Mouse (Mus musculus) kidney, embryonic 14.5 days (tissue): ENCODE results near the gene Tbc1d16. TPM values are rescaled to one million over a fixed set of nuclear protein-coding genes. Genes with fewer than 3 reads are reported as not detected.

Experiments
- ATAC-seq: fragments of 200-750 bp; cut with Nextera tagmentation; 2 replicates; pipeline ENCODE4 v1.8.0; 2017; ENCODE audit warnings: moderate number of reproducible peaks, mild to moderate bottlenecking, moderate TSS enrichment, moderate library complexity; ENCODE audit not compliant: low FRiP score, low TSS enrichment
- H3K27ac ChIP-seq: fragments of 300-500 bp; sonication (generic); 2 replicates; pipeline ENCODE4 v1.5.1; 2014; ENCODE audit warnings: low read depth, mild to moderate bottlenecking, low read length, moderate library complexity, mixed read lengths
- H3K27me3 ChIP-seq: fragments of 300-500 bp; sonication (generic); 2 replicates; pipeline ENCODE4 v1.6.1; 2014; ENCODE audit warnings: mild to moderate bottlenecking, low read length; ENCODE audit not compliant: control insufficient read depth, insufficient read depth
- H3K36me3 ChIP-seq: fragments of 300-500 bp; sonication (generic); 2 replicates; pipeline ENCODE4 v1.6.1; 2014; ENCODE audit warnings: low read length, mixed read lengths; ENCODE audit not compliant: control insufficient read depth, insufficient read depth
- H3K4me1 ChIP-seq: fragments of 300-500 bp; sonication (generic); 2 replicates; pipeline ENCODE4 v1.6.1; 2014; ENCODE audit warnings: low read length, mixed read lengths; ENCODE audit not compliant: control insufficient read depth, insufficient read depth
- H3K4me2 ChIP-seq: fragments of 300-500 bp; sonication (generic); replicated peaks from 2 replicates; pipeline ENCODE4 v1.6.1; 2014; ENCODE audit warnings: low read depth, mild to moderate bottlenecking, low read length
- H3K4me3 ChIP-seq: fragments of 300-500 bp; sonication (generic); 2 replicates; pipeline ENCODE4 v1.5.1; 2014; ENCODE audit warnings: mild to moderate bottlenecking, low read length
- H3K9ac ChIP-seq: fragments of 300-500 bp; sonication (generic); 2 replicates; pipeline ENCODE4 v1.6.1; 2014; ENCODE audit warnings: low read depth, mild to moderate bottlenecking, low read length, moderate library complexity
- H3K9me3 ChIP-seq: fragments of 300-500 bp; sonication (generic); 2 replicates; pipeline ENCODE4 v1.6.1; 2016; ENCODE audit warnings: low read length; ENCODE audit not compliant: control insufficient read depth
- WGBS: fragments of 180-500 bp; shearing (Covaris S2); extraction: QIAGEN DNeasy Blood & Tissue Kit; methylation state at CpG from one replicate; pipeline ENCODE4 v1.1.7; 2014; 5-methylcytosine and 5-hydroxymethylcytosine counted together
- polyA plus RNA-seq: library from polyadenylated mRNA; unstranded; fragments of >200 nt; fragmentation: Nextera tagmentation; extraction: Ambion mirVana; gene quantifications from 2 replicates; pipeline ENCODE4 v1.2.1, GENCODE M21; 2014

Tbc1d16 gene
- polyA plus RNA-seq, 1 experiment from 2014 or later, result 13.0 TPM

DNA sequence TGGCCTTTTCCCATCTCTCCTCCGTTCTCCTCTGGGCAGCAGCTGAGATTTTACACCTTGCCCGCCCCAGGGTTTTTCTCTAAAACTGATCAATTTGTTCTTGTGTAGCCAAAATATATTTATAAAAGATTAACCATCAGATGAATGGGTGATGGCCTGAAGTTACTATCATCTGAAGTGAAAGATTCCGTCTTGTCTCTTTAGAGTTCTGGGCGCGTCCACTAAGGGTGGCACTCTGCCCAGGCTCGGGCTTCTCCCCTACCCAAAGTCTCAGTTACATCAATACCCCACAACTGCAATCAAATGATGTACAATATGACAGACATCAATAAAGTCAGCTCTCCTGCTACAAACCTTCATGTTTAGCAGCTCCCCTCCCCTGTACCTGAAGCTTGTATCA lies 3.4 kb downstream of the Tbc1d16 start:
- no peak overlapping the region for H3K27ac ChIP-seq
- H3K9me3 ChIP-seq, result no peaks in the 10 kb centered on the region
- no peaks in the 10 kb centered on the region for H3K27me3 ChIP-seq
- no peaks in the 10 kb centered on the region for H3K36me3 ChIP-seq
- no peak overlapping the region for H3K4me3 ChIP-seq
- H3K4me2 ChIP-seq, result no peak overlapping the region
- 94% methylated on average over 6 of the region's 6 CpGs for WGBS
- H3K4me1 ChIP-seq, result peaks cover 39% of the 10 kb centered on the region
- H3K9ac ChIP-seq, result no peak overlapping the region
- ATAC-seq, result no peak

GRCm38 (mm10) chr11:119223124-119223890 lies 5.0 kb downstream of the Tbc1d16 start:
- H3K4me2 ChIP-seq, result no peak overlapping the region
- 75% methylated on average over 20 of the region's 20 CpGs for WGBS

DNA sequence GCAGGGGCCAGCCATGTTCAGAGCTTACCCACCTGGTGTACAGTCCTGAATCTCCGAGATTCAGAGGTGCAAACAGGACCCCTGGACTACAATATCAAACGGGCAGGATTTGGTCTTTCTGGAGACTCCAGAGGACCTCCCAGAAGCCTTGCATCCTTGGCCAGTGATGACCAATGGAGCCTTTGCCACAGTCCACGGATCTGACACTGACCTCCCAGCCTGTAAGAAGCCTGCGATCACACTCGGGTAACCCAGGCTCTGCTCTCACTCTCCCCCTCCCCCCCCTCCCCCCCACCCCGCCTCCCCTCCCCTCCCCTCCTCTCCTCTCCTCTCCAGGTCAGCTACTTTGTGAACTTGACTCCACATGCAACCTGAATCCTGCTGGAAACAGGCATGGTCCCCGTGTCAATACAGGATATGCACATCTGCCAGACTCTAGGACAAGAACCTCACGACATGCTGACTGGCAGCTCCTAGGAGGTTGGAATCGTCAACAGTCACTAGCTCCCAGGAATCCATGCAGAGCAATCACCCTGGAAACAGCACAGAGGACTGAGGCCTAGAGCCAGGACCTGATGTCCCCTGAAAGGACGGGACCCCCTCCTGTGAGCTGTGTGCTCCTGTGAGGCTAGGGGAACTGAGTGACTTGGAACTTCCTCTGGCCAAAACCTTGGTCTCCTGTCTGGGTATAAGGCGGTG lies 6.3 kb downstream of the Tbc1d16 start:
- ATAC-seq, result peak; percentile 49
- H3K4me2 ChIP-seq, result no peak overlapping the region
- H3K27ac ChIP-seq, result no peak overlapping the region
- H3K9ac ChIP-seq, result no peak overlapping the region
- no peaks in the 10 kb centered on the region for H3K27me3 ChIP-seq
- no peaks in the 10 kb centered on the region for H3K36me3 ChIP-seq
- H3K4me3 ChIP-seq, result no peak overlapping the region
- no peaks in the 10 kb centered on the region for H3K9me3 ChIP-seq
- 34% methylated on average over 10 of the region's 11 CpGs for WGBS
- H3K4me1 ChIP-seq, result peaks cover 38% of the 10 kb centered on the region

More at GRCm38 (mm10) chr11:119223124-119223890, 5.0 kb downstream of the Tbc1d16 start:
- H3K36me3 ChIP-seq, result no peaks in the 10 kb centered on the region
- H3K4me1 ChIP-seq, result peaks cover 42% of the 10 kb centered on the region
- no peak overlapping the region for H3K9ac ChIP-seq
- H3K9me3 ChIP-seq, result no peaks in the 10 kb centered on the region
- H3K27ac ChIP-seq, result no peak overlapping the region
- no peak for ATAC-seq
- H3K27me3 ChIP-seq, result no peaks in the 10 kb centered on the region
- H3K4me3 ChIP-seq, result no peak overlapping the region

DNA sequence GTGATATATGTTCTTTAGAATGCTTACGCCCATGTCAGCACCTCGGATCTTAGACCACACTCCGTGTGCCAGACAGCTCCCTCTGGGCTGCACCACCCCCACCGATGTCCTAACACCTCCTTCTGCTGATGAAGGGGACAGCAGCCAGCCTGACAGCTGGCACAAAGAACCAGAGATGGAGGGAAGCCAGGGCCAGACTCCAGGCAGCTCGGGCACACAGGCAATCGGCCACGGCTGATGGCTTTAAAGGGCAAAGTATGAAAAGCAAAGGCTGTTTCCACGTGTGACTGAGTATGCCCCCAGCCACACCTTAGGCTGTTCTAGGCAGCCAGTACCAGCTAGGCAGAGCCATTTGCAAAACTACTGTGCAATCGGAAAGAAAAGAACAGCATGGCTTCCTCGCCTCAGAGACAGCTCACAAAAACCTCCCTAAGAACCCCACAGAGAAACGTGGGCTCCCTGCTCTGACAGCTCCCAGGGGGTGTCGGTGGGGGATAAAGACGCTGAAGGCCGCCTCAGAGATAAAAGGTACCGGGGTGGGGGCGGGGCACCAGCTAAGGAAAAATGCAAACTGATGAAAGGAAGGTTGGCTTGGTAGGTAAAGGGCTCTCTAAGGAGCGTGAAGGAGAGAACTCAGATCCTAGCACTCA lies 8.4 kb downstream of the Tbc1d16 start:
- WGBS, result 25% methylated on average over 17 of the region's 17 CpGs
- Histone ChIP-seq H3K27ac (no peak overlapping the region; the same call in 1 of the 2 replicates), H3K4me3 (no peak overlapping the region), H3K27me3 (no peaks in the 10 kb centered on the region), H3K4me2 (no peak overlapping the region), H3K4me1 (peaks cover 43% of the 10 kb centered on the region), H3K9ac (0 out of 2 replicates have a peak overlapping the region, but pooled peaks have one; percentile 18), H3K36me3 (no peaks in the 10 kb centered on the region), H3K9me3 (no peaks in the 10 kb centered on the region)
- ATAC-seq, result no peak

- Histone ChIP-seq H3K9ac (no peak overlapping the region), H3K4me2 (no peak overlapping the region), H3K36me3 (no peaks in the 10 kb centered on the region), H3K9me3 (no peaks in the 10 kb centered on the region), H3K27ac (no peak overlapping the region), H3K4me1 (peaks cover 53% of the 10 kb centered on the region), H3K27me3 (no peaks in the 10 kb centered on the region), H3K4me3 (no peak overlapping the region)
- ATAC-seq, result no peak
- 90% methylated on average over 6 of the region's 6 CpGs for WGBS
Measured at GRCm38 (mm10) chr11:119217861-119218260, 10.4 kb downstream of the Tbc1d16 start.

- Histone ChIP-seq H3K4me1 (peaks cover 43% of the 10 kb centered on the region), H3K4me3 (no peak overlapping the region), H3K27ac (peak overlapping the region; percentile 72), H3K9me3 (no peaks in the 10 kb centered on the region), H3K27me3 (no peaks in the 10 kb centered on the region), H3K36me3 (no peaks in the 10 kb centered on the region), H3K9ac (no peak overlapping the region), H3K4me2 (peak overlapping the region; percentile 46)
- peak; percentile 32 for ATAC-seq
- 17% methylated on average over 9 of the region's 9 CpGs for WGBS
Measured at GRCm38 (mm10) chr11:119215905-119216507, 12.3 kb downstream of the Tbc1d16 start.

- H3K4me3 ChIP-seq, result peak overlapping the region; percentile 13
- H3K27me3 ChIP-seq, result no peaks in the 10 kb centered on the region
- 4% methylated on average over 18 of the region's 18 CpGs for WGBS
- H3K4me1 ChIP-seq, result peaks cover 38% of the 10 kb centered on the region
- H3K36me3 ChIP-seq, result no peaks in the 10 kb centered on the region
- H3K9ac ChIP-seq, result peak overlapping the region; percentile 48; the same call in 1 of the 2 replicates
- H3K4me2 ChIP-seq, result peak overlapping the region; percentile 46
- peak overlapping the region; percentile 72 for H3K27ac ChIP-seq
- H3K9me3 ChIP-seq, result no peaks in the 10 kb centered on the region
- peak; percentile 70 for ATAC-seq
Measured at GRCm38 (mm10) chr11:119215038-119215904, 13.0 kb downstream of the Tbc1d16 start.
